Mouse (Mus musculus): ENCODE data around the gene Oasl1.

The Oasl1 gene

DNA sequence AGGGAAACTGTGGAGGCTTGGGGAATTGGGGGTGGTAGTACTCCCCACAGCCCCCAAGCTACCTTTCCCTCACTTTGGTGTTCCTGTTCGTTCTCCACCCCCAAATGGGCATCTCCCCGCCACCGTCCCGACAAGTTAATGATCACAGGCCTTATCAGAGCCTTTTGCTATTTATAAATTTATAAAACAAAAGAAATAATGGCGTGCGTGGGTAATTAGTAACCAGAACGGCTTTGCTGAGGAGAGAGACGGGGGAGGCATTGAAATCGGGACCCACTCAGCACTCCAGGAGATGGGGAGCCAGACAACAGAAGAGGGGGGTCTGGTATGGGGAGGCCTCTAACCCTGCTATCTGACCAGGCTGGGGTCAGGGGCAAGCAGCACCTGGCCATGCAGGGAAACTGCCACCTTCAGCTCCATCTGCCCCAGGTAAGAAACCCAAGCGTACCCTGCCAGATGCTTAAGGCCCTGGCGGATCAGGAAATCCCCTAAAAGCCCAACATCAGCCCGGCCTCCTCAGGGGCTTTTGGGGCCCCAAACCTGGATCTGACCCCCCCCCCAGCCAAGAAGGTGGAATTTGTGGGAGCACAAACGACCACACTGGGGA lies 46.7 kb downstream of the Oasl1 start:
- no peak for DNase-seq

DNA sequence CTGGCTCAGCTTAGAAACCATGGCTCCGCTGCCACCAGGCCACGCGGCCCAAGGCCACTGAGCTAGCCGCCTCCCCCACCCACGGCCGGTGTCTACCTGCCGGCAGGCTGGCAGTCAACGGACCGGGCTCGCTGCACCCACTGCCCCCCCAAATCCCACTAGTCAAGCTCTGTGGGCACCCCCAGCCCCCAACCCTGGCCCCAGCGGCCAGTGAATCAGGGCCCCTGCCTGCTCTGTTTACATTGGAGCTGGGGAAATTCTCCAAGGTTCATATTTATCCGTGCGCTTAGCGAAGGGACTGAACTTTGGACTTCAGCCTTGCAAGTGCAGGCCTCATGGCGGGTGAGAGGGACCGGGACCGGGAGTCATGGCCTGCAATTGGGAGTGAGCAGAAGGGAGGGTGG lies 47.8 kb downstream of the Oasl1 start, which contains the start of gene Hnf1a:
Gene Hnf1a (minus strand): TSS at position 271 of the 404 bp plus-strand sequence.
- no peak for DNase-seq

DNA sequence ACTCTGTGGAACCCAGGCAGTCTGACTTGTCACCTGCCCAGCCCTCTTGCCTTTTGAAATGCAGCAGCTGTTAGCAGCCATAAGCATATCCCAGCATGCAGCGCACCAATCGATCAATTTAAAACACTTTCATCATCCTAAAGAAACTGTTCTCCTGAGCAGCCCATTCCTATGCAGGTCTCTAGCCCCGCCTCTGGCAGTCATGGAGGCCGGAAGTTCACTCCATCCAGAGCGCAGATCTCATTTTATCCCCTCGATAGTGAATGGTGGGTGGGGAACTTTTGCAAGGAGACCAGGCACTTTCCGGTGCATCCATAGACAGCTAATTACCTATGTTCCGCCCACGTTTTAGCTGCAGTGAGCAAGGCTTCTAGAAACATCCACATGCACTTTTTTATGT lies 49.2 kb downstream of the Oasl1 start:
- no peak for DNase-seq

DNA sequence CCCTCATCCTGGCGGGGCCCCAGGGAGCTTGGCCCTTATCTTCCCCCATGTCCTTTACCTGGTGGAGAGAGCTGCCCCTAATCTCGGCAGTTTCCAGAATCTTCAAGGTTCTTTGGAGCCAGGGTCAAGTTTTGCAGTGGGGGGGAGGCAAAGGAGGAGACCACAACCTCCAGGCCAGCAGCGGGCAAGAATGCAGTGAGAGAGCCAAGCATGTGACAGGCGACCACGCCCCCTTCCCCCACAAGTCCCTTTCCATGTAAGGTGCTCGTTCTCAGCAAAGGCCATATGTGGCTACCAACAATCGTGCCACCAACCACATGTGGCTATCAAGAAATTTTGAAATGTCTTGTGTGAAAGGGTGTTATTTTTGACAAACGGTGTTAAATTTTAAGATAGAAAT lies 50.1 kb downstream of the Oasl1 start:
- no peak for DNase-seq

DNA sequence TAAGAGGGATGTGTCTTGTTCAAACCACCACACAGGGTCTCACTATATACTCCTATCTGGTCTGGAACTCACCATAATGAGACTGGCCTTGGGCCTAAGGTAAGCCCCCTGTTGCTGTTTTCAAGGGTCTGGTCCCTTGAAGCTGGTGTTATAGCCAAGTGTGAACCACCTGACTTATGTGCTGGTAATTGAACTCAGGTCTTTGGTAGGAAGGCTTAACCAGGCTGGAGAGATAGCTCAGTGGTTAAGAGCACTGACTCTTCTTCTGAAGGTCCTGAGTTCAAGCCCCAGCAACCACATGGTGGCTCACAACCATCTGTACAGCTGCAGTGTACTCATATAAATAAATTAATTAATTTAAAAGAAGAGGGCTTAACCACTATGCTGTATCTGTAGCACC lies 53.9 kb downstream of the Oasl1 start:
- DNase-seq: no peak

DNA sequence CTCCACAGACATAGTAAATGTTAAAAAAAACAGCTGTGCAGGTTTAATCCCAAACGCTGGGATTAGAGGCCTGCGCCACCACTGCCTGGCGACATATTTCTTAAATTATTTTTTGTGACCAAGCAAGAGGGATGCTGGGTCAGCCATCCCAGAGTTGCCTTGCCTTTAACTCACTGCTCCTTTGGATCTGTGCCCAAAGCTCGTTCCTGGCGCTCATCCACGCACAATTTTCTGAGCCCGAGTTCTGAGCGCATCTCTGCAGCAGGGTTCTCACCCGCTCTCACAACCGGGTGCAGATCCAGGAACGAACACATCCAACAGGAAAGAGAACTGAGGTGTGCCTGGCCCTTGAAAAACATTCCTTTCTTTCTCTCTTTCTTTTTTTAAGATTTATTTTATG lies 55.4 kb downstream of the Oasl1 start:
- no peak for DNase-seq

DNA sequence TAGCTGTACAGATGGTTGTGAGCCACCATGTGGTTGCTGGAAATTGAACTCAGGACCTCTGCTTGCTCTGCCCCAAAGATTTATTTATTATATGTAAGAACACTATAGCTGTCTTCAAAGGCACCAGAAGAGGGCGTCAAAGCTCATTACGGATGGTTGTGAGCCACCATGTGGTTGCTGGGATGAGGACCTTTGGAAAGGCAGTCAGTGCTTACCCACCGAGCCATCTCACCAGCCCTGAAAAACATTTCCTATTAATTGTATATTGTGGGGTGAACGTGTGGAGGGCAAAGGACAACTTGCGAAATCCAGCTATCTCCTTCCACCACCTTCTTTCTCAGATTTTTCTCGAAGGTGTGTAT lies 55.8 kb downstream of the Oasl1 start:
- no peak for DNase-seq

DNA sequence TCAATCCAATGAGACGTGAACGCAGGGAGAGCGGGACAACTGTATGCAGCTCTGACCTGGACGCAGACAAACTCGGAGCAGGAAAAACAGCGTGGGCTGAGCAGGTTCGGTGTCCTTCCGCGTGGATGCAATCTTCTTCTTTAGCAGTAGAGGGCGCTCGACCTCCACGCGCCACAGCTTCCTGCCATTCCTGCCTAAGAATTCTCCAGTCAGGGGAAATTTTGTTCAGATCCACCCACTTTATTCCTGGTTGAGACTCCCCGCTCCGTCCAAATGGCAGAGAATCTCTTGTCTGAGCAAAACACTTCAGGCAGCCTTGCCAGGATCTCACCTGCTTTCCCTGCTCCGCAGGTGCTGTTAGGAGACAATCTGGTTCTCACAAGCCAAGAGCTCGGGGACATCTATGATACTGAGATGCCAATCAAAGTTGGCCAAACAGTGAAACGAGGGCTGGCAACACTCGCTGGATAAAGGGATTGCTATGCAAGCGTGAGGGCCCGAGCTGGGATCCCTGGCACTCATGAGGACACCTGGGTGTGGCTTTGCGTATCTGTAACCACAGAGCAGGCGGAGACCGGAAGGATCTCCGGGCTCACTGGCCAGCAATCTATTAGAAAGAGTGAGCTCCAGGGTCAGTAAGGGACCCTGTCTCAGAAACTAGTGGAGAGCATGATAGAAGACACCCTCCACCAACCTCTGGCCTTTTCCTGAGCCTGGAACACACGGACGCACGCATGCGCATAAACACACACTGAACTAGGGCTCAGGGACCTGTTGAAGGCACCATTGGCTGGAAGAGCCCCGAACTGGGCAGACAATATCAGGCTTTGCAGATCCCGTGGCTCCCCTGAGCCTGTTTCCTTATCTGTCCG lies 56.4 kb downstream of the Oasl1 start:
- peak; percentile 82 for DNase-seq

DNA sequence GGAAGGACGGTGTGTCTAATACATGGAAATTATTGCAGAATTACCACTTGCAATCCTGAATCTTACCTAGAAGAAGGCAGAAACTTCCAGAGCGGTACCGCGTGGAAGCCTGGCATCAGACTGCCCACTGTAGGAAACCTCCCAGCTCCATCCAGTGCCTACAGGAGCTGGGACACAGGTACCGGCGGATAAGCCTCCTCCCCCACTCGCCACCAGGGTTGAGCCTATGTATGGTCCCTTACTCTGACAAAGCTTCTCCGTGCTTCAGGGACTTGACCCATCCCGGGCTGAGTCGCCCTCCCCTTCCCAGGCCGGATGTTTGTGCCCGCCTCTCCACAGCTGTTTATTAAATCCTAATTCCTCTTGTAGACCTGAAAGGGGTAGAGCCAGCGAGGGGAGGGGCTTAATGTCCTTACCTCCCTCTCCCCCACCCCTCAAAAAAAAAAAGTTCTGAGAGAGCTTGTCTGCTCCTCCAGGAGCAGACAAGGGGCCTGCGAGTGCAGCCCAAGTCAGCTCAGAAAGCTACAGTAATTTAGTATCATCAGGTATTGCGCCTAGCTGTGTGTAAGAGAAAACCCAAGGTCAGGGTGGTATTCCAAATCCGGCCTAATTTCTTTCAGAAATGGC lies 57.2 kb downstream of the Oasl1 start:
- no peak for DNase-seq

DNA sequence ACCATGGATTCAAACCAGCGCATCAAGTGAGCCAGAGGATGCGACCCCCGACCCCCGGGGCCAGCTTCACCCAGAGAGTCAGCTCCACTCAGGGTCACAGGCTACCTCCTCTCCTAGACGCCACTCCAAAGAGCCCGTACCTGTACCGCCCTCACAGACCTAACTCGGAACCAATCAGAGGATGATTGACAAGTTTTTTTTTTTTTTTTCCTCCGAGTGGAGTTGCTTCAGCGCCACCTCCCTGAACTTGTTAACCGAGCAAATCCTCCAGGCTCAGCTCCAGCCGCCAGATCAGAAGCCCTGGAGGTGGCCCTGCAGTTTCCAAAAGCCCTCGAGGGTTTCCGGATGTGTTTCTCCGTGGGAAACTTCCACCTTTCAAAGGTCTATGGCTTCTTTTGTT lies 59.0 kb downstream of the Oasl1 start:
- DNase-seq: no peak

DNA sequence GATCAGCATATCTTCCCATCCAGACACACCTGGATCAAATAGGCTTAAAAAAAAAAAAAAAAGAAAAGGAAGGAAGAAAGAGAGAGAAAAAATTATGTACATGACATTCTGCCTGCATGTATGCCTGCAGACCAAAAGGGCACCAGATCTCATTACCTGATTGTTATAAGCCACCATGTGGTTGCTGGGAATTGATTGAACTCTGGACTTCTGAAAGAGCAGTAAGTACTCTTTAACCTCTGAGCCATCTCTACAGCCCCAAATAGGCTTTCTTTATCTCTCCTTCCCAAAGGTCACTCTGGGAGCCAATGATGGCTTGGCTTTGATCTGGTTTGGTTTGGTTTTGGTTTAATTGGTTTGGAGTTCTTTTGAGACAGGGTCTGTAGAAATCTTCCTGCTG lies 62.0 kb downstream of the Oasl1 start:
- DNase-seq: no peak
